Mouse (Mus musculus) kidney, adult 11 months (tissue): ENCODE measurements around the gene Fbxw16.
"Not testable (repeated sequence)": the region's sequence is repeated elsewhere in the genome, so short reads cannot be mapped to it uniquely, and the experiment has no call there.

Source experiments
- DNase-seq: peaks from one replicate; pipeline ENCODE4 v3.0.0; 2022

The Fbxw16 gene

GRCm38 (mm10) chr9:109449040-109449439, at the start of gene Fbxw16:
Fbxw16 (minus strand) TSS chr9:109449140.
- no peak for DNase-seq

GRCm38 (mm10) chr9:109495775-109496174, 46.8 kb upstream of the Fbxw16 start, which contains the start of gene Fbxw19:
Fbxw19 (minus strand) TSS chr9:109495875.
- DNase-seq = not testable (repeated sequence)

GRCm38 (mm10) chr9:109432956-109433355, 16.0 kb downstream of the Fbxw16 start:
- DNase-seq = no peak

- not testable (repeated sequence) for DNase-seq
Measured at GRCm38 (mm10) chr9:109404196-109404595, 44.7 kb downstream of the Fbxw16 start, which contains the start of gene Fbxw22. Fbxw22 (minus strand) TSS chr9:109404296.
